Mouse (Mus musculus) right cerebral cortex, adult 2 months (tissue): Measurements from ENCODE around the gene Hagh.

Experiments
- DNase-seq, 2 experiments: peaks; one replicate each; pipeline ENCODE4 v3.0.0; 2021 to 2022; ENCODE audit warnings: low spot score in 2 of 2

The Hagh gene

DNA sequence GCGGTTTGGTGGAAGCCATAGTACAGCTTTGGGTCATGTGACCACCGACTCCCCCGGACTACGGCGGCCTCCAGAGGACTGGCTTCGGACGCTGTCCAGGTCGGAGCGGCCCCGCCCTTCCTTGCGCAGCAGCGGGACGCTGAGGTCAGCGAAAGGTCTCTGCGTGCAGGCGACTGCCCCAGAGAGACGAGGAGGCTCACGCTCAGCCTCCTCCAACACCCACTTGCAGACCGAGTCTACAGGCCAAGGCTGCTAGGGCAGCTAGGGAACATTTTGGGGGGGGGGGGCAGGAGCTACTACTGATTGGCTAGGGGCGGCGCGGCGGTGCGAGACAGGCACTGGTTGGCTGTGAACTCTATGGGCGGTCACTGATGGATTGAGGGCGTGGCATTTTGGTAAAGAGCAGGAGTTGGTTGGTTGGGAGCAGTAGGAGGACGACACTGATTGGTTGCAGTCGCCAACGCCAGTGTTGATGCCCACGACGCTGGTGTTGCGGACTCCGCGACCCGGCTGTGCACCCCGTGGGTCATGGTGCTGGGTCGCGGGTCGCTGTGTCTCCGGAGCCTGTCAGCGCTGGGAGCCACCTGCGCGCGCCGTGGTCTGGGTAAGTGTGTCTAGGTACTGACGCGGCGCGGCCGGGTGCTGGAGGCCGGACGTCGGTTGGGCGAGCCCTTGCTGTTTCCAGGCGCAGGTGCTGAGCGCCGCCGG lies 10.3 kb downstream of the Hagh start, which contains the start of gene Fahd1:
Gene Fahd1 (minus strand): TSS at position 300 of the 708 bp plus-strand sequence.
- DNase-seq, result peak; percentile 95 to 98

- DNase-seq, result no peak
Measured at GRCm38 (mm10) chr17:24850773-24851127, 10.8 kb downstream of the Hagh start.

DNA sequence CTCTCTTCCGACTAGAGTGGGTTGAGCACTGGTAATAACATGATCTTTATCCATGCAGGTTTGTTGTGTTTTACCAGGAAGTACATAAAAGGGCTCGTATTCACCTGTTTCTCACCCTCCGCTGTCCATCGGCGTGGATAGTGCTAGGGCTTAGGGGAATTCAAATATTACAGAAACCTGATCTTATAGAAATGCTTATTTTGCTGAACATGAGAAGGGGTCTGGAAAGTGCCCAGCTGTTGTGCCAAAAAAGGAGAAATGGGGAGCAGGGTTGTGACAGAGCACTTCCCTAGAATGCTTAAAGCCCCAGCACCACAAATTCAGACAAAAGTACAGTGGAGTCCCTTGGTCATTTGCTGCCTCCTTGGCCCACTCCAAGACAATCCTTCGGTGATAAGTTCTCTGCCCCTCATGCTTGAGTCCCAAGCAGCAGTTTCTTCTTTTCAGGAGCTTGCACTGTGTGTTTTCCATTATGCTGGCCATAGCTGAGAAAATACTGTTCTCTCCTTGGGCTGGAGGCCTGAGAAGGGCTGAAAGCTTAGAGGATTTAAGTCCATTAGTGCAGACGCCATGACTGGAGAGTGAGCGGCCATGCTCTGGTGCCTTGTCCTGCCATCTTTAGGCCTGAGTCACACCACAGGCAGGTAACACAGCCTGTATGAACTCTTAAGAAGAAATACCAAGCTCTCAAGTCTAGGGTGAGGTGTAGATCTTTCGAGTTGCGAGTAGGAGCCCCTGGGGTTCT lies 11.6 kb downstream of the Hagh start:
- DNase-seq, result no peak

- no peak for DNase-seq
Measured at GRCm38 (mm10) chr17:24855838-24856464, 16.0 kb downstream of the Hagh start.

GRCm38 (mm10) chr17:24856589-24856988 lies 16.6 kb downstream of the Hagh start:
- DNase-seq, result no peak

- no peak for DNase-seq
Measured at GRCm38 (mm10) chr17:24857831-24858470, 18.0 kb downstream of the Hagh start.

DNA sequence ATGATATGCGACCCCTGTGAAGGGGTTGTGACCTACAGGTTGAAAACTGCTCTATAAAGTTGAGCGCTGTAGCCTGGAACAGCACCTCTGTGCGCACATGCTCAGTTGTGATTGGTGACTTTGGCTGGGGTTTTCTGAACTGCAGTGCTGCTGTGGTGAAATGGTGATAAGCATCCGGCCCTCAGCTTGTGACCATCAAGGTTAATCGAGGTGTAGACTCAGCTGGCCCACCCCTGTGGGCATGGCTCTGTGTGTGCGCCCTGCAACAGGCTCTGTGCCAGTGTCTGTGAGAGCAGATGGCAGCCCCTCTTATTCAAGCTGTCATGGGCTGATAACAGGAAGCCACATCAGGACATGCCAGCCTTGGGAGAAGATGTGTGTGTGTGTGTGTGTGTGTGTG lies 19.0 kb downstream of the Hagh start:
- no peak for DNase-seq

GRCm38 (mm10) chr17:24860076-24860475 lies 20.1 kb downstream of the Hagh start:
- no peak for DNase-seq

GRCm38 (mm10) chr17:24861785-24862184 lies 21.8 kb downstream of the Hagh start:
- DNase-seq, result no peak

GRCm38 (mm10) chr17:24865776-24866175 lies 25.8 kb downstream of the Hagh start, which contains the start of gene Igfals:
Gene Igfals (plus strand): TSS chr17:24865997.
- no peak for DNase-seq

DNA sequence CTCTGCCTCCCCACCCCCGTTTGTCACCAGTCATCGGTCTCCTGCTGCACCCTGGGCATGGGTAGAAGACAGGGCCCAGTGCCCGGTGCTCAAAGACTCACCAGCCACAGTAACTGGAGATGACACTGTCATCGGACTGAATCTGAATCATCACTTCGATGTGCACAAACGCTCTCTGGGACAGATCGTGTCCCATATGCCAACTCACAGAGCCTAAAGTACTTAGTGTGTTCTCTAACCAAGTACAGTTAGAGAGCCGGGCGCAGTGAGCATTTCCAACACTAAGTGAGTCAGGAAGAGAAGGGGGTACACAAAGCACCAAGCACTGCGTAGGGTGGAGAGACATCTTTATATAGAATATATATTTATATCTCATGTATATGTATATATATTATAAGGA lies 28.0 kb downstream of the Hagh start:
- peak in 1 of 2 experiments; percentile 27 for DNase-seq

DNA sequence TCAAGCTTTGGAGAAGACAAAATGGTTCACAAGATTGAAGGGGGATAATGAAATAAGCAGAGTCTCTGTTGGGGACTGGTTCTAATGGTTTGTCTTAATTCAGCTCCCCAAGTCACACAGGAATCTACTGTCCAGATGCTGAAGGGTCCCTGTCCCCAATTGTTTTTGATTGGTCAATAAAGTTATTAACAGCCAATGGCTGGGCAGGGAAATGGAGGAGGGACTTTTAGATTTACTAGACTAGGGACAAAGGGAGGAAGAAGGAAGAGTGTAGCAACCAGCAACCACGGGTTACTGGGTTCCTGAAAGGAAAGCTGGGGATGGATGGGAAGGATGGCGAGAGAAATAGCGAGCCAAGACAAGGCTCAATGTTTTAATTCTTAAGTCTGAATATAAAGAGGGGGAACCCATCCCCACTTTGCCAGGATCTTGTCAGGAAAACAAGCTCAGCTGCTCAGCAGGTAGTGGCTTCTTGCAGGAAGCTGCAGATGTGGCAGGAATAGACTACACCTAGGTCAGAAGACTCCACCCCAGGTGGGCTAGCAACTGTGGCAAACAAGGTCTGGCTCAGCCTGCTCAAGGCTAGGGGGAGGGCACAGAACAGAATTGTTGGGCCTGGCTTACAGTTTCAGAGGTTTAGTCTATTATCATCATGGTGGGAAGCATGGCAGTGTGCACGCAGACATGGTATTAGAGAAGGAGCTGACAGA lies 33.9 kb downstream of the Hagh start:
- DNase-seq, result no peak

- DNase-seq, result no peak
Measured at GRCm38 (mm10) chr17:24874405-24874745, 34.4 kb downstream of the Hagh start.

DNA sequence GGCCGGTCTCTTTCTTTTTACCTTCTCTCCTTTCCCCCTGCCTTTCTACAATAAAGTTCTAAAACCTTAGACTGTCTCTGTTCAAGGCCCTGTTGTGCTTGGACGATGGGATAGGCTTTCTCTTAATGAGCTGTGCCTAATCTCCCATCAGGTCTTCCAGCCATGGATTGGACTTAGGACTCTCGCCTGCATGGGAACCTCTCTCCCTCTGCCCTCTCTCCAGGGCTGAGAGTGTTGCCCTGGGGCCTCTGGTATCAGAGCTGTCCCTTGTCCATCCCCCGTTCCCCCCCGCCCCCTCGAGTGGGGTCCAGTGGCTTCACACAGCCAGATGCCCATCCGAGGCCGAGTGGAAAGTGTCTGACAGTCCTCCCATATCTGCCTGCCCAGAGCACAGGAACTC lies 35.0 kb downstream of the Hagh start:
- no peak for DNase-seq

- DNase-seq, result no peak
Measured at GRCm38 (mm10) chr17:24877336-24878116, 37.6 kb downstream of the Hagh start.

DNA sequence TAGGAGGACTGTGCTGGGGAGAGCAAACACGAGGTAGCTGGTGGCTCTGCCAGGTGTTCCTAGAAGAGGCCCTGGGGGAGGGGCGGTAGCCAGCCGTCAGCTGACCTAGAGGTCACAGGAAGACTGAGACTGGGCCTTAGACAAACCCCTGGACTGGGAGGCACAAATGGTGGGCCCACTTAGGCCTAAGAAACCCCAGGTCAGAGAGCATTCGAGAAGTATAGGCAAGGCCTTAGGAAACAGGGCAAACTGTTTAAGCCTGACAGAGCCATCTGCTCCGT lies 38.1 kb downstream of the Hagh start:
- DNase-seq, result no peak

- DNase-seq, result no peak
Measured at GRCm38 (mm10) chr17:24878531-24878930, 38.6 kb downstream of the Hagh start.

- DNase-seq, result no peak
Measured at GRCm38 (mm10) chr17:24881738-24882440, 41.9 kb downstream of the Hagh start.

GRCm38 (mm10) chr17:24884391-24884790 lies 44.4 kb downstream of the Hagh start:
- no peak for DNase-seq

DNA sequence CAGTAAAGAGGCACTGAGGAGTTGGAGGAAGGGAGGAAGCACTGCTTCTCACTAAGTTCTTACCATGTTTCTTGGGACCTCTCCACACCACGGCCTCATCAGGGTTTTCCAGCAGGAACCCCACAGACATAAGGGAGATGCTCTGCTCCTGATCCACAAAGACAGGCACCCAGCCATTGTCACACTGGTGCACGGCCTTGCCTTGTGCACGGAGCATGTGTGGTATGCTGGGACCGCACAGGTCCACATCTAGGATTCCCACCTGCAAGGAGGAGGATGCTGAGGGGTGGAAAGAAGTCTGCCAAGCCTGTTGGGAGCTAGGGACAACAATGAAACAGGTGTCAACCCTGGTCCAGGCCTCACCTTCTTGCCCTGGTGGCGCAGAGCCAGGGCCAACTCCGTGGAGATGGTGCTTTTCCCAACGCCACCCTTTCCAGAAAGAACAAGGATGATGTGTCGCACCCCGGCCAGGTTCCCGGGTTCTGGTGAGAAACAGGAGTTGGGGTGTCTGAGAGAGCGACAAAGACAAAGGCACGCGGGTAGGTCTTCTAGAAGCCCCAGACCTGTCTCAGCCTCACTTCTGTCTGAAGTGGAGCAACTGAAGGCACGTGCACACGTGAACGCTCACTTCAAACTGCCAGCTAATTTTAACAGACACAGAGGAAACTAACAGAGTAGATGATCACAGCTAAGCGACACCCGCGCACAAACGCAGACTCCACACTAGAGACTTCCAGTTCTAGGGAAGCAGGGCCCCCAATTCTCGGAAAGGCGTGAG lies 45.6 kb downstream of the Hagh start:
- no peak for DNase-seq
